Mouse (Mus musculus) small intestine, adult 2 months (tissue): ENCODE data around the gene Ambra1.

Experiments
- CTCF ChIP-seq: fragments of 200-500 bp; IDR thresholded peaks from 2 replicates; pipeline ENCODE4 v1.5.1; 2012; ENCODE audit warnings: low read depth, mild to moderate bottlenecking, control low read depth, inconsistent platforms, low read length, moderate library complexity, mixed read lengths; ENCODE audit not compliant: insufficient replicate concordance, insufficient read length; ENCODE audit errors: extremely low read depth
- POLR2A ChIP-seq: fragments of 200-500 bp; IDR thresholded peaks from 2 replicates; pipeline ENCODE4 v1.6.1; 2012; ENCODE audit warnings: low read depth, mild to moderate bottlenecking, control low read depth, inconsistent platforms, low read length, moderate library complexity

DNA sequence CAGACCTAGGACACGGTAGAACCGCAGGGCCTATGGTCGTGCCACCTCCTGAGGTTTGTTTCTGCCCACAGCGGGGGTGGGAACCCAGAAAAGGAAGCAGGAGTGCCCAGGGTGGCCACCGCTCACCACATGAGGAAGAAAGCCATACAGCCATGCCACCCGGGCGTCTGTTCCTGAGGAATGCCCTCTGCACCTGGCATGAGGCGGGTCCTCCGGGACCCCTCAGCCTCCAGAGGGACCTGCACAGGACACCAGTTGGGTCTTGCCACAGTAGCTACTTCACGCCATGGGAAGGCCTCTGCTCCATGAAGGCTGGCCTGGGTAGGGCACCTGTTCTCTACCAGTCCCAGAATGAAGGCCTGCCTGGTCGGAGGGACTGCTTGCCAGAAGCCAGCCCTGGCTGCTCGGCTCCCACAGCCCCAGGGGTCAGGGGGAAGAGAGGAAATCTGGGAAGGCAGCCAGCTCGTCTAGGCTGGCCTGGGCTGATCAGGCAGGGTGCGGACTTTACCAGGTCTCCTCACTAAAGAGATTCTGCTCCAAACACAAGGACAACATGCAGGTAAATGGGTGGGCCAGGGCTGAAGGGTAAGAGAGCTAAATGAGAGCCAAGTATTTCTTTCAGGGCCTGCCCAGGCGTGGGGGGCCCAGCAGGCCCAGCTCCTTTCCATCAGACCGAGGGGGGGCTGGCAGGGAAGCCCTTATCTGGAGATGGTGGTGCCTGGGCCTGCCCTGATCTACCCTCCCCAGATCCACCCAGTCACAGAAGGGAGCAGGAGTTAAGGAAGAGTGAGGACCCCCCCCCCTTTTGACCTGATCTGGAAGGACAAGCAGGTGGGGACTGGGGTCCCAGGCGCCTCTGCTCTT lies 219.7 kb downstream of the Ambra1 start:
- no peak for TF ChIP-seq CTCF
- no peak for TF ChIP-seq POLR2A
